Mouse (Mus musculus) heart, adult 18-20 months (tissue): ENCODE measurements around the gene Hoxc5. TPM values are rescaled to one million over a fixed set of nuclear protein-coding genes. Genes with fewer than 3 reads are reported as not detected.

ENCODE experiments used
- DNase-seq, 2 experiments: peaks; one replicate each; pipeline ENCODE4 v3.0.0; 2021 to 2022; ENCODE audit warnings: mixed read lengths in 1 of 2
- total RNA-seq, 2 experiments: library from RNA; stranded (reverse); gene quantifications; 2 replicates each; pipeline ENCODE4 v1.2.3; 2021

The Hoxc5 gene
- total RNA-seq, 2 experiments from 2014 or later: 0.18 TPM; not detected in 1

GRCm38 (mm10) chr15:102945185-102946077 lies 21.8 kb upstream of the Hoxc5 start:
- no peak for DNase-seq

- no peak for DNase-seq
Observed at GRCm38 (mm10) chr15:102947276-102947675, 20.0 kb upstream of the Hoxc5 start.

- DNase-seq: no peak
Observed at GRCm38 (mm10) chr15:102948842-102949241, 18.4 kb upstream of the Hoxc5 start.

- DNase-seq: no peak
Observed at GRCm38 (mm10) chr15:102949696-102950095, 17.5 kb upstream of the Hoxc5 start.

- no peak for DNase-seq
Observed at GRCm38 (mm10) chr15:102950877-102951276, 16.4 kb upstream of the Hoxc5 start.

- no peak for DNase-seq
Observed at GRCm38 (mm10) chr15:102953561-102953960, 13.7 kb upstream of the Hoxc5 start.

GRCm38 (mm10) chr15:102954192-102955006 lies 12.8 kb upstream of the Hoxc5 start, which contains the start of gene Hoxc11:
Gene Hoxc11, plus strand, starts transcription at chr15:102954427.
- no peak for DNase-seq

- DNase-seq: no peak
Observed at GRCm38 (mm10) chr15:102955007-102955382, 12.2 kb upstream of the Hoxc5 start.

- no peak for DNase-seq
Observed at GRCm38 (mm10) chr15:102955833-102956640, 11.2 kb upstream of the Hoxc5 start.

GRCm38 (mm10) chr15:102956906-102957305 lies 10.3 kb upstream of the Hoxc5 start:
- no peak for DNase-seq

GRCm38 (mm10) chr15:102959663-102960191 lies 7.5 kb upstream of the Hoxc5 start:
- DNase-seq: no peak

- no peak for DNase-seq
Observed at GRCm38 (mm10) chr15:102961728-102962127, 5.5 kb upstream of the Hoxc5 start.

GRCm38 (mm10) chr15:102962492-102962891 lies 4.8 kb upstream of the Hoxc5 start:
- DNase-seq: no peak

- no peak for DNase-seq
Observed at GRCm38 (mm10) chr15:102963259-102963658, 4.0 kb upstream of the Hoxc5 start.

GRCm38 (mm10) chr15:102963671-102964640 lies 3.3 kb upstream of the Hoxc5 start:
- no peak for DNase-seq

- no peak for DNase-seq
Observed at GRCm38 (mm10) chr15:102965003-102965891, 2.0 kb upstream of the Hoxc5 start.

- peak; percentile 53 to 55 for DNase-seq
Observed at GRCm38 (mm10) chr15:102965892-102966775, 1.1 kb upstream of the Hoxc5 start.

GRCm38 (mm10) chr15:102966776-102967311 lies 399 bp upstream of the Hoxc5 start, which contains the start of gene Hoxc10:
Gene Hoxc10, plus strand, starts transcription at chr15:102966796.
- no peak for DNase-seq
